Mouse (Mus musculus) MEL (cell line): ENCODE results near the gene Mroh2a.

Experiments
- BHLHE40 ChIP-seq: IDR thresholded peaks from 2 replicates; pipeline ENCODE4 v1.6.1; 2012; ENCODE audit warnings: low read depth, mild to moderate bottlenecking, inconsistent platforms, low read length, improper control_type of control experiment, borderline replicate concordance
- CHD2 ChIP-seq: IDR thresholded peaks from 2 replicates; pipeline ENCODE4 v1.6.1; 2011; ENCODE audit warnings: low read length, improper control_type of control experiment
- CTCF ChIP-seq, 3 experiments: IDR thresholded peaks in 2 of 3; conservative IDR thresholded peaks in 1 of 3; 2 replicates each; pipeline ENCODE4 v1.5.1; 2011 to 2012; ENCODE audit warnings: low read length in 3 of 3, low read depth in 2 of 3, mild to moderate bottlenecking in 2 of 3, improper control_type of control experiment in 1 of 3, inconsistent platforms in 1 of 3, mixed read lengths in 1 of 3, moderate library complexity in 1 of 3; ENCODE audit not compliant: control insufficient read depth in 1 of 3, insufficient read depth in 1 of 3, poor library complexity in 1 of 3, severe bottlenecking in 1 of 3
- E2F4 ChIP-seq: IDR thresholded peaks from 2 replicates; pipeline ENCODE4 v1.6.1; 2011; ENCODE audit warnings: low read depth, low read length, improper control_type of control experiment, borderline replicate concordance
- EP300 ChIP-seq, 2 experiments: IDR thresholded peaks; 2 replicates each; pipeline ENCODE4 v1.6.1; 2011; ENCODE audit warnings: improper control_type of control experiment in 2 of 2, low read length in 2 of 2, low read depth in 1 of 2, mild to moderate bottlenecking in 1 of 2
- GATA1 ChIP-seq: IDR thresholded peaks from 2 replicates; pipeline ENCODE4 v1.6.1; 2011; ENCODE audit warnings: low read depth, low read length, improper control_type of control experiment
- HCFC1 ChIP-seq: IDR thresholded peaks from 2 replicates; pipeline ENCODE4 v1.6.1; 2012; ENCODE audit warnings: low read depth, mild to moderate bottlenecking, inconsistent platforms, low read length, improper control_type of control experiment, moderate library complexity
- MAX ChIP-seq: IDR thresholded peaks from 2 replicates; pipeline ENCODE4 v1.6.1; 2011; ENCODE audit warnings: low read length, improper control_type of control experiment
- MAZ ChIP-seq: IDR thresholded peaks from 2 replicates; pipeline ENCODE4 v1.6.1; 2012; ENCODE audit warnings: low read depth, mild to moderate bottlenecking, inconsistent platforms, low read length, improper control_type of control experiment
- MXI1 ChIP-seq: IDR thresholded peaks from 2 replicates; pipeline ENCODE4 v1.6.1; 2011; ENCODE audit warnings: mild to moderate bottlenecking, low read depth, low read length, improper control_type of control experiment
- POLR2A ChIP-seq, 2 experiments: IDR thresholded peaks; 2 replicates each; pipeline ENCODE4 v1.6.1; 2011 to 2012; ENCODE audit warnings: low read length in 2 of 2, mild to moderate bottlenecking in 2 of 2, control low read depth in 1 of 2, improper control_type of control experiment in 1 of 2, low read depth in 1 of 2, moderate library complexity in 1 of 2; ENCODE audit not compliant: control insufficient read depth in 1 of 2, insufficient read depth in 1 of 2, poor library complexity in 1 of 2
- TAL1 ChIP-seq: IDR thresholded peaks from 2 replicates; pipeline ENCODE4 v1.6.1; 2012; ENCODE audit warnings: mild to moderate bottlenecking, inconsistent platforms, low read length, moderate library complexity, mixed read lengths
- ZKSCAN1 ChIP-seq: IDR thresholded peaks from 2 replicates; pipeline ENCODE4 v1.6.1; 2012; ENCODE audit warnings: low read depth, mild to moderate bottlenecking, inconsistent platforms, low read length, improper control_type of control experiment, moderate library complexity
- ZNF384 ChIP-seq: IDR thresholded peaks from 2 replicates; pipeline ENCODE4 v1.6.1; 2012; ENCODE audit warnings: low read depth, mild to moderate bottlenecking, inconsistent platforms, low read length, improper control_type of control experiment

DNA sequence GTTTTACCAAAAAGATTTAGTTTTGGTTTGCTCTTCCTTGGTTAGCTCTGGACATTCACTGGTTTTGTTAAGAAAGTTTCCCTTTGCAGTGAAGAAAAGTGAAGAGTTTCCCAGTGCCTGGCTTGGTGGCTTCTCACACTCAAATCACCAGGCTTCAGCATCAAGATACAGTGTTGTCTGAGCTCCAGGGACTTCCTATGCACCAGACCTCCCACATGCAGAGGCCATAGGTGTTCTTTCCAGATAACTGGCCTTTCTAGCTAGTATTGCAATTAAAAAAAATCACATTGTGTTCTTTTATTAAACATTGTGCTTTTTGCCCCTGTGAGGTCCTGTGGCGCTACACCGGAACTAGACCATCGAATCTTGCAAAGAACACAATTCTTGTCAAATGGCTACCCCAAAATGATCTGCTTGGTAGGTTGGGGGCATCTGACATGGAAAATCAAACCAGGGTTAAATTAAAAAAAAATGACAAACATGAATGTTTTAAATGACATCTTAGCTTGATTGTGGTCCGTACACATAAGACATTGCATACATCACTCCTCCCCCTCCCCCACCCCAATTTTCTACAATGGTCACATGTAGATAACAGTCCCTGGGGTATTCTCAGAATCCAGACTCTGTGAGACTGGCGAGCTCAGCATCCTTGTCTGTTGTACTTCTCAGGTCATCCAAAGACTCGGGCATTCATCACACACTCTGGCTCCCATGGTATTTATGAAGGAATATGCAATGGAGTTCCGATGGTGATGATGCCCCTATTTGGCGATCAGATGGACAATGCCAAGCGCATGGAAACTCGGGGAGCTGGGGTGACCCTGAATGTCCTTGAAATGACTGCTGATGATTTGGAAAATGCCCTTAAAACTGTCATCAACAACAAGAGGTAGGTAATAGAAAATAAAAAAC lies 11.1 kb upstream of the Mroh2a start:
- no peak for TF ChIP-seq ZKSCAN1
- TF ChIP-seq CHD2 = no peak
- TF ChIP-seq BHLHE40 = no peak
- no peak for TF ChIP-seq CTCF (IDR thresholded peaks at IDR 0.05 in 2 of 3, conservative IDR thresholded peaks at IDR 0.05 in 1 of 3; ENCODE audit: control insufficient read depth in 1 of 3, insufficient read depth in 1 of 3, low read depth in 2 of 3, low read length in 3 of 3, poor library complexity in 1 of 3, severe bottlenecking in 1 of 3)
- no peak for TF ChIP-seq MAZ
- TF ChIP-seq POLR2A (IDR thresholded peaks at IDR 0.05; ENCODE audit: control insufficient read depth in 1 of 2, insufficient read depth in 1 of 2, low read depth in 1 of 2, low read length in 2 of 2, poor library complexity in 1 of 2) = no peak
- TF ChIP-seq ZNF384 = no peak
- TF ChIP-seq MXI1 = no peak
- no peak for TF ChIP-seq TAL1
- no peak for TF ChIP-seq GATA1
- TF ChIP-seq E2F4 = no peak
- TF ChIP-seq MAX = no peak
- no peak for TF ChIP-seq EP300 (IDR thresholded peaks at IDR 0.05; ENCODE audit: low read depth in 1 of 2, low read length in 2 of 2)
- no peak for TF ChIP-seq HCFC1
